Mouse (Mus musculus) MEL (cell line): ENCODE data around the gene Eif4e2. TPM values are rescaled to one million over a fixed set of nuclear protein-coding genes. Genes with fewer than 3 reads are reported as not detected.

Experiments
- DNase-seq: peaks from one replicate; pipeline ENCODE4 v3.0.0; 2011; ENCODE audit warnings: low read depth, low spot score
- H3K27ac ChIP-seq: 2 replicates; pipeline ENCODE4 v1.5.1; 2012; ENCODE audit warnings: low read depth, mild to moderate bottlenecking, control low read depth, low read length, moderate library complexity; ENCODE audit not compliant: control insufficient read depth
- H3K27me3 ChIP-seq, 2 experiments: fragments of 150-350 bp in 1 of 2; sonication (generic) in 1 of 2; 2 replicates each; pipeline ENCODE4 v1.6.1; 2012; ENCODE audit warnings: low read length in 2 of 2, mild to moderate bottlenecking in 2 of 2, improper control_type of control experiment in 1 of 2, moderate library complexity in 1 of 2; ENCODE audit not compliant: insufficient read depth in 2 of 2, control insufficient read depth in 1 of 2
- H3K36me3 ChIP-seq, 2 experiments: 2 replicates each; pipeline ENCODE4 v1.6.1; 2012 to 2014; ENCODE audit warnings: low read length in 2 of 2, improper control_type of control experiment in 1 of 2, inconsistent platforms in 1 of 2, mild to moderate bottlenecking in 1 of 2; ENCODE audit not compliant: insufficient read depth in 2 of 2, control insufficient read depth in 1 of 2
- H3K4me1 ChIP-seq, 2 experiments: fragments of 150-350 bp in 1 of 2; sonication (generic) in 1 of 2; 2 replicates each; pipeline ENCODE4 v1.6.1; 2012; ENCODE audit warnings: low read length in 2 of 2, improper control_type of control experiment in 1 of 2, mild to moderate bottlenecking in 1 of 2; ENCODE audit not compliant: insufficient read depth in 2 of 2, control insufficient read depth in 1 of 2
- H3K4me3 ChIP-seq, 2 experiments: fragments of 150-350 bp in 1 of 2; sonication (generic) in 1 of 2; 2 replicates each; pipeline ENCODE4 v1.5.1; 2012; ENCODE audit warnings: low read depth in 2 of 2, low read length in 2 of 2, mild to moderate bottlenecking in 2 of 2, moderate library complexity in 2 of 2, control low read depth in 1 of 2, improper control_type of control experiment in 1 of 2; ENCODE audit not compliant: control insufficient read depth in 1 of 2, insufficient read depth in 1 of 2
- H3K79me2 ChIP-seq: 2 replicates; pipeline ENCODE4 v1.6.1; 2012; ENCODE audit warnings: mild to moderate bottlenecking, low read length, moderate library complexity; ENCODE audit not compliant: control insufficient read depth, poor library complexity, insufficient read depth
- H3K9ac ChIP-seq: 2 replicates; pipeline ENCODE4 v1.6.1; 2012; ENCODE audit warnings: low read depth, mild to moderate bottlenecking, control low read depth, low read length, moderate library complexity; ENCODE audit not compliant: control insufficient read depth, poor library complexity, severe bottlenecking
- H3K9me3 ChIP-seq: fragments of 150-350 bp; sonication (generic); replicated peaks from 2 replicates; pipeline ENCODE4 v1.6.1; 2012; ENCODE audit warnings: mild to moderate bottlenecking, low read length, improper control_type of control experiment, moderate library complexity; ENCODE audit not compliant: insufficient read depth
- CHD1 ChIP-seq: IDR thresholded peaks from 2 replicates; pipeline ENCODE4 v1.6.1; 2012; ENCODE audit warnings: low read depth, mild to moderate bottlenecking, inconsistent platforms, low read length, improper control_type of control experiment
- CHD2 ChIP-seq: IDR thresholded peaks from 2 replicates; pipeline ENCODE4 v1.6.1; 2011; ENCODE audit warnings: low read length, improper control_type of control experiment
- CTCF ChIP-seq, 3 experiments: IDR thresholded peaks in 2 of 3; conservative IDR thresholded peaks in 1 of 3; 2 replicates each; pipeline ENCODE4 v1.5.1; 2011 to 2012; ENCODE audit warnings: low read length in 3 of 3, low read depth in 2 of 3, mild to moderate bottlenecking in 2 of 3, improper control_type of control experiment in 1 of 3, inconsistent platforms in 1 of 3, mixed read lengths in 1 of 3, moderate library complexity in 1 of 3; ENCODE audit not compliant: control insufficient read depth in 1 of 3, insufficient read depth in 1 of 3, poor library complexity in 1 of 3, severe bottlenecking in 1 of 3
- EP300 ChIP-seq, 2 experiments: IDR thresholded peaks; 2 replicates each; pipeline ENCODE4 v1.6.1; 2011; ENCODE audit warnings: improper control_type of control experiment in 2 of 2, low read length in 2 of 2, low read depth in 1 of 2, mild to moderate bottlenecking in 1 of 2
- ETS1 ChIP-seq: IDR thresholded peaks from 2 replicates; pipeline ENCODE4 v1.6.1; 2012; ENCODE audit warnings: low read depth, mild to moderate bottlenecking, inconsistent platforms, low read length, improper control_type of control experiment, moderate library complexity
- GATA1 ChIP-seq: IDR thresholded peaks from 2 replicates; pipeline ENCODE4 v1.6.1; 2011; ENCODE audit warnings: low read depth, low read length, improper control_type of control experiment
- MXI1 ChIP-seq: IDR thresholded peaks from 2 replicates; pipeline ENCODE4 v1.6.1; 2011; ENCODE audit warnings: mild to moderate bottlenecking, low read depth, low read length, improper control_type of control experiment
- MYC ChIP-seq: IDR thresholded peaks from 2 replicates; pipeline ENCODE4 v1.6.1; 2011; ENCODE audit warnings: low read depth, mild to moderate bottlenecking, low read length, improper control_type of control experiment, moderate library complexity
- NELFE ChIP-seq: IDR thresholded peaks from 2 replicates; pipeline ENCODE4 v1.6.1; 2011; ENCODE audit warnings: low read depth, low read length, improper control_type of control experiment
- NRF1 ChIP-seq: IDR thresholded peaks from 2 replicates; pipeline ENCODE4 v1.6.1; 2014; ENCODE audit warnings: low read depth, mild to moderate bottlenecking, inconsistent platforms, low read length, improper control_type of control experiment, moderate library complexity; ENCODE audit not compliant: poor library complexity, insufficient read depth, severe bottlenecking
- RCOR1 ChIP-seq: IDR thresholded peaks from 2 replicates; pipeline ENCODE4 v1.6.1; 2012; ENCODE audit warnings: low read depth, mild to moderate bottlenecking, inconsistent platforms, low read length, improper control_type of control experiment
- SIN3A ChIP-seq: IDR thresholded peaks from 2 replicates; pipeline ENCODE4 v1.6.1; 2012; ENCODE audit warnings: low read length, improper control_type of control experiment, inconsistent platforms
- SMC3 ChIP-seq: IDR thresholded peaks from 2 replicates; pipeline ENCODE4 v1.6.1; 2011; ENCODE audit warnings: low read depth, low read length, improper control_type of control experiment
- TAL1 ChIP-seq: IDR thresholded peaks from 2 replicates; pipeline ENCODE4 v1.6.1; 2012; ENCODE audit warnings: mild to moderate bottlenecking, inconsistent platforms, low read length, moderate library complexity, mixed read lengths
- UBTF ChIP-seq: IDR thresholded peaks from 2 replicates; pipeline ENCODE4 v1.6.1; 2012; ENCODE audit warnings: low read depth, mild to moderate bottlenecking, inconsistent platforms, low read length, improper control_type of control experiment, moderate library complexity, borderline replicate concordance; ENCODE audit not compliant: insufficient read depth
- USF2 ChIP-seq, 2 experiments: IDR thresholded peaks; 2 replicates each; pipeline ENCODE4 v1.6.1; 2011 to 2012; ENCODE audit warnings: improper control_type of control experiment in 2 of 2, low read length in 2 of 2, borderline replicate concordance in 1 of 2, inconsistent platforms in 1 of 2, low read depth in 1 of 2, mild to moderate bottlenecking in 1 of 2; ENCODE audit not compliant: insufficient read depth in 1 of 2
- ZC3H11A ChIP-seq: IDR thresholded peaks from 2 replicates; pipeline ENCODE4 v1.6.1; 2012; ENCODE audit warnings: low read depth, mild to moderate bottlenecking, inconsistent platforms, low read length, improper control_type of control experiment
- ZMIZ1 ChIP-seq: IDR thresholded peaks from 2 replicates; pipeline ENCODE4 v1.6.1; 2012; ENCODE audit warnings: low read depth, mild to moderate bottlenecking, inconsistent platforms, low read length, improper control_type of control experiment, moderate library complexity
- ZNF384 ChIP-seq: IDR thresholded peaks from 2 replicates; pipeline ENCODE4 v1.6.1; 2012; ENCODE audit warnings: low read depth, mild to moderate bottlenecking, inconsistent platforms, low read length, improper control_type of control experiment
- polyA plus RNA-seq, 2 experiments: library from polyadenylated mRNA; stranded (reverse) in 1 of 2; unstranded in 1 of 2; fragments of >175 nt in 1 of 2; fragments of >200 nt in 1 of 2; gene quantifications; 2 replicates each; pipeline versions ENCODE4 v1.2.1 to v1.2.4; 2012; ENCODE audit warnings: low replicate concordance in 2 of 2, low read depth in 1 of 2; ENCODE audit not compliant: insufficient read length in 2 of 2, insufficient read depth in 1 of 2, missing spikeins in 1 of 2
- total RNA-seq: library from RNA; depleted of rRNA; stranded (reverse); fragments of 300-350 nt; gene quantifications from 2 replicates; pipeline ENCODE4 v1.2.3, GENCODE M21; 2012

Gene Eif4e2
- total and polyA plus RNA-seq, 3 experiments, result 132 to 220 (median 165) TPM

- Histone ChIP-seq H3K36me3 (no peaks in the 10 kb centered on the region), H3K79me2 (no peaks in the 10 kb centered on the region), H3K4me3 (no peak within 1 kb of the TSS), H3K4me1 (no peaks in the 10 kb centered on the region), H3K27ac (no peak within 1 kb of the TSS), H3K27me3 (peaks cover 0 to 3% of the 10 kb centered on the region in 2 experiments; a peak in 3 of 4 replicates), H3K9ac (no peak within 1 kb of the TSS), H3K9me3 (no peaks in the 10 kb centered on the region)
- DNase-seq, result no peak
- TF ChIP-seq ETS1 (no peak), NRF1 (no peak)
Measured at GRCm38 (mm10) chr1:87204465-87204864, 9.2 kb upstream of the Eif4e2 start, which contains the start of gene Chrng. Gene Chrng (plus strand): TSS chr1:87204657.

- no peak for DNase-seq
- no peak overlapping the region for H3K4me3 ChIP-seq
- no peaks in the 10 kb centered on the region for H3K9me3 ChIP-seq
- no peaks in the 10 kb centered on the region for H3K4me1 ChIP-seq
- no peaks in the 10 kb centered on the region for H3K36me3 ChIP-seq
- H3K9ac ChIP-seq, result no peak overlapping the region
- H3K27me3 ChIP-seq, result peaks cover 0 to 2% of the 10 kb centered on the region in 2 experiments; a peak in 3 of 4 replicates
- no peak overlapping the region for H3K27ac ChIP-seq
- no peak for TF ChIP-seq RCOR1
- TF ChIP-seq USF2 (IDR thresholded peaks at IDR 0.05; ENCODE audit: borderline replicate concordance in 1 of 2, insufficient read depth in 1 of 2, low read depth in 1 of 2, low read length in 2 of 2), result no peak
- no peak for TF ChIP-seq CHD1
- H3K79me2 ChIP-seq, result no peaks in the 10 kb centered on the region
Measured at GRCm38 (mm10) chr1:87205038-87205437, 8.7 kb upstream of the Eif4e2 start.

GRCm38 (mm10) chr1:87205502-87205901, 8.2 kb upstream of the Eif4e2 start:
- Histone ChIP-seq H3K9me3 (no peaks in the 10 kb centered on the region), H3K4me1 (no peaks in the 10 kb centered on the region), H3K79me2 (no peaks in the 10 kb centered on the region), H3K36me3 (no peaks in the 10 kb centered on the region), H3K27ac (no peak overlapping the region), H3K27me3 (peaks cover 0 to 1% of the 10 kb centered on the region in 2 experiments; a peak in 2 of 4 replicates), H3K9ac (no peak overlapping the region), H3K4me3 (no peak overlapping the region)
- TF ChIP-seq RCOR1 (no peak), MXI1 (no peak), ZMIZ1 (no peak), MYC (no peak), UBTF (no peak), GATA1 (no peak), CHD2 (no peak), EP300 (IDR thresholded peaks at IDR 0.05; ENCODE audit: low read depth in 1 of 2, low read length in 2 of 2) (no peak), NELFE (no peak), ZC3H11A (no peak), NRF1 (no peak), CTCF (IDR thresholded peaks at IDR 0.05 in 2 of 3, conservative IDR thresholded peaks at IDR 0.05 in 1 of 3; ENCODE audit: control insufficient read depth in 1 of 3, insufficient read depth in 1 of 3, low read depth in 2 of 3, low read length in 3 of 3, poor library complexity in 1 of 3, severe bottlenecking in 1 of 3) (no peak), SIN3A (no peak), CHD1 (no peak), TAL1 (no peak), SMC3 (no peak), ZNF384 (no peak), USF2 (IDR thresholded peaks at IDR 0.05; ENCODE audit: borderline replicate concordance in 1 of 2, insufficient read depth in 1 of 2, low read depth in 1 of 2, low read length in 2 of 2) (no peak)
- no peak for DNase-seq
